Mouse (Mus musculus) cerebellum, adult 2 months (tissue): ENCODE measurements at regions not wholly inside any gene's neighbourhood (a gene's known extent, or its start where the extent isn't known, plus 50 kb on each side); places are given as distances from the start of the nearest gene placed in this dataset.

Experiments
- CTCF ChIP-seq: fragments of 200-500 bp; IDR thresholded peaks from 2 replicates; pipeline ENCODE4 v1.5.1; 2011; ENCODE audit warnings: low read depth, mild to moderate bottlenecking, control low read depth, low read length, moderate library complexity, borderline replicate concordance; ENCODE audit not compliant: insufficient read depth
- POLR2A ChIP-seq: fragments of 200-500 bp; IDR thresholded peaks from 2 replicates; pipeline ENCODE4 v1.6.1; 2011; ENCODE audit warnings: low read length, control low read depth, borderline replicate concordance; ENCODE audit not compliant: insufficient read depth

DNA sequence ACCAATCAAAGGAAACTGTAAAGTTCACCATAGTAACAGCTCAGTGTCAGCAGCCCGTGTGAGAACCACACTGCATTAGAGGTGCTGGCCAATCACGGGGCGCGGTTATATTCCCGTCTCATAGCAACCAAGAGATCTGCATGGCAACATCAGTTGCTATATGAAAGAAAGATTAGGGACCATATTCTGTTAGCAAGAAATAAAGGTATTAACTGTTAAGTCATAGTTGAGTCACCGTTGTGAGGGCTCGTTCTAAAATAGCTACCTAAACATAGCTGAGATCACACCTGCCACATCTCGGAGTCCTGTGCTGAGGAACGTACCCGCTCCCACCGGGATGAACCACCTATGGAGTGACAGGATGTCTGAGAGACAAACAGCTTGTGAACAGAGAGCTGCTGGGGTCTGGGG lies 103.2 kb upstream of the Peli1 start:
- TF ChIP-seq POLR2A = no peak
- TF ChIP-seq CTCF = no peak
